Mouse (Mus musculus): ENCODE measurements at regions not wholly inside any gene's neighbourhood (a gene's known extent, or its start where the extent isn't known, plus 50 kb on each side); places are given as distances from the start of the nearest gene placed in this dataset.

DNA sequence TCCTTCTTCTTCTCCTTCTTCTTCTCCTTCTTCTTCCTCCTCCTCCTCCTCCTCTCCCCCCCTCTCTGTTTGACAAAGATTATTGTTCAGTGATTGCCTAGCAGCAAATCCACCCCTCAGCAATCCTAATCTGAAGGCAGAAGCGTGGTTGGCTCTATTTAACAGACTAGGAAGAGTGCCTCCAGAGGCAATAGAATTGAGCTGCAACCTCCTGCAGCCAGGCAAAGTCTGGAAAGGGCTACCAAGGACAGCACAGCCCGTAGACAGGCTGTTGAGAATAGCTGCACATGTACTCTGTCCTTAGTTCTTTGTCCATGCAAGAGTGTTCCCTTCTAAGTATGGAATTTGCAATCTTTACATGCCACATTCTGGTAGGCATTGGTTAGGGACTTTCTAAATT is 78.5 kb upstream of the Trib2 start:
- H3K4me1 ChIP-seq = no peaks in the 10 kb centered on the region
- no peak overlapping the region for H3K4me3 ChIP-seq
- no peak for ATAC-seq
- H3K9me3 ChIP-seq (replicated peaks) = no peaks in the 10 kb centered on the region
- H3K4me2 ChIP-seq = no peak overlapping the region
- H3K9ac ChIP-seq = no peak overlapping the region
- no peak overlapping the region for H3K27ac ChIP-seq
- no peaks in the 10 kb centered on the region for H3K36me3 ChIP-seq
- no peaks in the 10 kb centered on the region for H3K27me3 ChIP-seq (replicated peaks)
- 38% methylated on average over 2 of the region's 2 CpGs for WGBS (ENCODE audit: insufficient replicate concordance)

GRCm38 (mm10) chr12:15890591-15890990 is 73.9 kb upstream of the Trib2 start:
- no peaks in the 10 kb centered on the region for H3K27me3 ChIP-seq (replicated peaks)
- no peak overlapping the region for H3K4me2 ChIP-seq
- no peak overlapping the region for H3K27ac ChIP-seq
- WGBS (ENCODE audit: insufficient replicate concordance) = 60% methylated on average over 1 of the region's 1 CpGs
- no peak for ATAC-seq
- no peaks in the 10 kb centered on the region for H3K9me3 ChIP-seq (replicated peaks)
- no peaks in the 10 kb centered on the region for H3K4me1 ChIP-seq
- no peak overlapping the region for H3K4me3 ChIP-seq
- no peak overlapping the region for H3K9ac ChIP-seq
- H3K36me3 ChIP-seq = no peaks in the 10 kb centered on the region

DNA sequence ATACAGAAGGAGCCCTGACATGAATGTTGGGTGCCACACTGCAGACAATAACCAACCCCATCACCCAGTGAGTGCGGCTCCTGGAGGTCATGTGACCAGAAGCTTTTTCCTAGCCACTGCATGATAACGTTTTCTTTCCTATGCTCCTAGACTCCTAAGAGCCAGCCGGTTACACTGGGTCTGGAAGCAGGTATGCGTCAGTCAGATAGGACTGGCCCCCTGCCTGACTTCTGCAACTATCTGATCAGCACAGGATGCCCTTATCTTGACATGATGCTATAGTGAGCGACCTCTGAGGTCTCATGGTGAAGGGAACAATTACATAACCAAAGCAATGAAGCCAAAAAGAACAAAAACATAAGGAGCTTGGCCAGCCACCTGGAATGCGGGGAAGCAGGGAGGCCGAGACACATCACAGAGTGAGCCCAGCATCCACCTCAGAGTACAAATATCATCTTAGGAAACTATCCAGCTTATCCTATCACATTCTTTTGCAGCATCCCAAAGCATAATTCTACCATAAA is 63.2 kb upstream of the Trib2 start:
- 45% methylated on average over 7 of the region's 7 CpGs for WGBS (ENCODE audit: insufficient replicate concordance)
- Histone ChIP-seq H3K9me3 (replicated peaks) (no peaks in the 10 kb centered on the region), H3K9ac (no peak overlapping the region), H3K27ac (no peak overlapping the region), H3K4me3 (no peak overlapping the region), H3K4me1 (no peaks in the 10 kb centered on the region), H3K4me2 (no peak overlapping the region), H3K27me3 (replicated peaks) (no peaks in the 10 kb centered on the region), H3K36me3 (no peaks in the 10 kb centered on the region)
- no peak for ATAC-seq
